Mouse (Mus musculus) gastrocnemius, adult 18-20 months (tissue): ENCODE measurements around the gene Psmd12. TPM values are rescaled to one million over a fixed set of nuclear protein-coding genes. Genes with fewer than 3 reads are reported as not detected.
"Not testable (repeated sequence)": the region's sequence is repeated elsewhere in the genome, so short reads cannot be mapped to it uniquely, and the experiment has no call there.

Experiments used
- DNase-seq: peaks from one replicate; pipeline ENCODE4 v3.0.0; 2021; ENCODE audit warnings: low spot score
- total RNA-seq, 2 experiments: library from RNA; stranded (reverse); gene quantifications; 2 replicates each; pipeline ENCODE4 v1.2.3; 2021

Gene Psmd12
- total RNA-seq, 2 experiments from 2014 or later, result 101 to 110 TPM

DNA sequence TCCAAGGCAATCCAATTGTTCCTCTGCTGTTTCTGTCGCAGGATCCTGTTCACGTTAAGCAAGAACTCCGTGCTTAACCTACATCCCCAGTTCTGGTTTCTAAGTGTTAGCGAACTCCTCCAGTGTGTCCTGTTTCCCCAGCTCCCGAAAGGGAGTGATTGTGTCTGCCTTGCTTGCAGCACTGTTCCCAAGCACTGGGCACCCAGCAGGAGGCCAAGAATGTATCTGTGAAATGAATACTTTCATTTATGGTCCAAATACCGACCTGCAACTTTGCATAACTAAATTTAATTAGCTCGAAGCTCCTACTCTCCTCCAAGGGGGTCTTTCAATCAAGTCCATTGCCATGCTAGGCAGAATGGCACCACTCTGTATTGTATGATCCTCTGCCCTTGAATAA is 19.5 kb upstream of the Psmd12 start:
- no peak for DNase-seq

DNA sequence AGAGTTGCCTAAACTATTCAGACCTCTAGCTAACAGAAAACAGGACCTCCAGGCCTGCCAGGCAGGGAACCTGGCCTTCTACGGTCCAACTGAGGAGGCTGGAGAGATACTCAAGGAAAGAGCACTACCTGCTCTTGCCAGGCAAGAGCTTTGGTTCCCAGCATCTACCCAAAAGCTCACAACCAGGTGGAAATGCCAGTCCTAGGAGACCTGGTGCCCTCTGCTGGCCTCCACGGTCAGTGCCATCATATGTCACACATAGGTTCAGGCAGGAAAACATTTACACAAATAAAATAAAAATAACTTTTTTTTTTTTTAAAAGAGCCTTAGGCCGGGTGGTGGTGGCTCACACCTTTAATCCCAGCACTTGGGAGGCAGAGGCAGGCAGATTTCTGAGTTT is 16.8 kb upstream of the Psmd12 start:
- DNase-seq, result no peak

DNA sequence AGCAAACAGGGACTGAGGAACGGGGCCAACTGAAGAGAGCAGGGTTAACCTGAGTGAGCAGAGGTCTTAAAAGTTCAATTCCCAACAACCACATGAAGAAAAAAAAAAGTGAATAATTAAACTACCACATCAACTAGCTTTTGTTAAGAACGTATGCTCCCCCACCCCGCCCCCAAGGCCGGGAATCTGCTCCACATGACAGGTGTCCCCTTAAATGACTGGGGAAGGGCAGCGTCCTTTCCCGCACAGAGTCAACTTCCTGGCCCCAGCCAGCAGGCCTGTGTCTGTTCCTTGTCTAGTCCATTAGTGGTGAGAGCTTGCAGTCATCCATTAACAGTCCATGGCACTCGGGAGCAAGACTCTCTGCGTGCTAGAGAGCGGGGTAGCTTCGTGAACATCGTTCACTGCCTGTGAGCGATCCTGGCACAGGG is 16.0 kb upstream of the Psmd12 start:
- DNase-seq, result no peak

GRCm38 (mm10) chr11:107464141-107464540 is 15.1 kb upstream of the Psmd12 start:
- no peak for DNase-seq

DNA sequence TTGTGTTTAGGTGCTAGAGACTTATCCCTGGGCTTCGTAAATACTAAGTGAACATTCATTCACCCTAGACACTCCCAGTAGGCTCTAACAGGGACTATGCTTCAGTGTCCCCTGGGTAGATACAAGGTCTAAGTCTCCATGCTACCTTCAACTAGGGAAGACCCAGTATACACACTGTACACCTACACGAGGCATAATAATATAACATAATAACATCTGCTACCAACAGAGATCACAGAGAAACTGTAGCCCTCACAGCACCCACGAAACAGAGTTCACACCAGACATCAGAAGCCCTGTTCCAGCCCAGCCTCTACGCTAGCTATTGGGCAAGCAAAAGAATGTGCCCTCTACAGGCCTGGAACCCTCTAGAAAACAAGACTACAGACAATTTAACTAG is 14.2 kb upstream of the Psmd12 start:
- no peak for DNase-seq

DNA sequence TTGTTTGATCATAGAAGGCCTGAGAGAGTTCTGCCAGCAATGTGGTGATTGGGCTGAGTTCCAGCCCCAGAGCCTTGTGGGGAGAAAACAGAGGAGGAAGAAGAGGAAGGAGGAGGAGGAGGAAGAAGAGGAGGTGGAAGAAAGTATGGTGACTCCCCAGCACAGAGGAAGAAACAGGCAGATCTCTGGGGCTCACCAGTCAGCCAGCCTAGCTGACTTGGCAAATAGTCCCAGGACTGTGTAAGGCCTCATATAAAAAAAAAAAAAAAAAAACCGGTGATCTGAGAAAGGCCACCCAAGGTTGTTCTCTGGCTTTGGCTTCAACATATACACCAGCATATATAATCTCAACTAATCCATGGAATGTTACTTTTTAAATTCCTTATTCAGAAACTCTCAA is 13.3 kb upstream of the Psmd12 start:
- no peak for DNase-seq

- DNase-seq, result no peak
Measured at GRCm38 (mm10) chr11:107466611-107467391, 12.5 kb upstream of the Psmd12 start.

DNA sequence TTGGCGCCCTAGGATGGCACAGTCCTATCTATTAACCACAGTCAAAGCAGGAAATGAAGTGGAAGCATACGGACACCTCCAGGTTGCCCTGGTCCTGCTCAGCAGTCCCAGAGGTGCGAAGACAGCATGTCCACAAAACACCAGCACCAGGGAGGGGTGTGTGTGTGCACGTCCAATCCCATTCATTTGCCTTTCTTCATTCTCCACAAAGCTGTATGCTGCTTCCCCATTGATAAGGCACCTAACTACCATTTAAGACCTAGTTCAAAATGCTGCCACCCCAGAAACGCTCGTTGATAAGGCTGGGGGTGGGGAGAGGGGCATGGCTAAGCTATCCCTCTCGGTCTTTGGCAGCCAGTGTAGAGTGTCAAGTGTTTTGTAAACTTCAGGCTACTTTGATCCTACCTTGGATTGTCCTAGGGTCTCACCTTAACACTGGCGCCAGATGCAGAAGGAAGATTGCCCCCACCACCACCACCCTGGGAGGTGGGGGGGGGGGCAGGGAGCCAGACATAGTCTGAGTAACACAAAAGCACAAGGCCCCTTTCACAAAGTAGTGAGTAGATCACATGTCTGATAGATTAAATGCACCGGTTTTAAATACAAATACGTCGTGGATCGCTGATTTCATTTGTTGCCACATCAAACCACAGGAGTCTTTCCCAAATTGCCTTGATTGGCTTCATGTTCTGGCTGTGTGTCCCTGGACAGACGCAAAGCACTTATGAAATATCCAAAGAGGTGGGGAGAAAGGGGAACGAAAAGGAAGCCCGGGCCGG is 10.8 kb upstream of the Psmd12 start:
- no peak for DNase-seq

- DNase-seq, result peak; percentile 67
Measured at GRCm38 (mm10) chr11:107469031-107469522, 10.2 kb upstream of the Psmd12 start.

DNA sequence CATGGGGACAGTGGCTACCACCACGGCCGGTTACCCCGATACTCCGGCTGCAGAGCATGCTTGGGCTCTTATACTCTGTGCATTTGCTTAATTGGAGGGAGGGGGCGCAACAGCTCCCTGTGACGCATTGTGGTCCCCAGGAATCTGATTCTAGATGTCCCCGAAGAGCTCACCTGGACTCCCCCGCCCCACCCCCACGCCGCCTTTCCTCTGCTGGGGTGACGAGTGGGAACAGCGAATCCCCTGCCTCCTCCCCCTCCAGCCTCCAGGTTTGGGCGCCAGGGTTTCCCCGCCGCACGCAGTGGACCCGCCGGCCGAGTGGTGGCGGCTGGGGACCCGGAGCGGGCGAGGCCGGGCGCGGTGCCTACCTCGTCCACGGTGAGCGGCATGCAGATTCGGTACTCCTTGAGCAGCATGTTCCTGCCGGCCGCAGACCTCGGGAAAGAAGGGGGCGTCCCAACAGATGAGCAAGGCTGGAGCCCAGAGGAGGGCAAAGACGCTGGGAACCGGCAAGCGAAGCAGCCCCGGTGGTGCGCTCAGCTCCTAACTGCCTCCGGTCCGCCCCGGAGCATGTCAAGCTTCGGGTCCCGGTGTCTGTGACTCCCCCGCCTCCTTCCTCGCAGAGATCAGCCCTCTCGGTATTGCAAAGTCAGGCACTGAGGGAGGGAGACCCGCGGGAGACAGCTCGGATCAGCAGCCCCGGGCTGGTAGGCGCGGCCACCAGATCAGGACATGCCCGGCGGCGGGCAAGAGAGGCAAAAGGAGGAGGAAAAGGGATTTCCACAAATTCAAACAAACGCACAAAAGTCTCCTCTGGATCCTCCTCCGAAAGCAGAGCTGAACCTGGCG is 9.5 kb upstream of the Psmd12 start:
- DNase-seq, result peak; percentile 55

DNA sequence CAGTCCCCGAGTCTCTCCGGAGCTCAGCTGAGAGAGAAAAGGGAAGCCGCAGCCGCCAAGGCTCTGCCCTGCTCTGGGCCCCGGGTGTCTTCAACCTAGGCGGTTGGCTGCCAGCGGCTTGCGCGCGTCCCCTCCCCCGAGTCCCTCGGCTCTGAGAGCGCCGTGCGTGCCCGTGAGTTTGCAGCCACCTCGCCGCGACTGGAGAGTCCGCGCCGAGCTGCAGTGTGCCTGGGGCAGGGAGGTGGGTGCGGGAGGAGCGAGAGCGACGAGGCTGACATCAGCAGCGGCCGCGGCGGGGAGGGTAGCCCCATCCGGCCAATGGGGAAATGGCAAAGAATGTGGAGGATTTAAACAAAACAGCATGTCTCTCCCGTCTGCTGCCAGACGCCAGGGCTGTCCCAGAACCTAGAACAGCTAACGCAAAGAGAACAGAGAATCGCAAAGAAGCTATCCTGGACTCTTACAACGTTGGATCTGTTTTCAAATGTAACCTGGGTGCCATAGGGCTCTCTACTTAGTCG is 8.7 kb upstream of the Psmd12 start, which contains the start of gene Pitpnc1:
Gene Pitpnc1 (minus strand): TSS at position 179 of the 521 bp plus-strand sequence.
- DNase-seq, result peak; percentile 69

GRCm38 (mm10) chr11:107471071-107471720 is 8.1 kb upstream of the Psmd12 start:
- DNase-seq, result no peak

DNA sequence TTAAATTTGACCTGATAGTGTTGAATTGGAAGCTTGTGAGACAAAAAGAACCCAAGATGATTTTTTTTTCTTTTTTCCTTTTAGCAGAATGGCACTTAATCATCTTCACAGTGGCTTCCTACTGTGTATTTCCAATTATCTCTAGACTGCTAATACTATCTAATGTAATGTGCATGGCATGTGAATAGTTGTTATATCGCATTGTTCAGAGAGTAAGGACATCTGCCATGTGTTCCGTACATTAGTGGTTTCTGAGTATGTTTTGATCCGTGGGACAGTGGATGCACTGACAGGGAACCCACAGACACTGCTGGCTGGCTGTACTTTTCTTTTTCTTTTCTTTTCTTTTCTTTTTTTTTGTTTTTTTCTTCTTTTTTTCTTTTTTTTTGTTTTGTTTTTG is 7.0 kb upstream of the Psmd12 start:
- DNase-seq, result no peak

GRCm38 (mm10) chr11:107473137-107473820 is 6.0 kb upstream of the Psmd12 start:
- DNase-seq, result peak; percentile 71

GRCm38 (mm10) chr11:107479862-107480203 is 549 bp downstream of the Psmd12 start:
- no peak for DNase-seq

DNA sequence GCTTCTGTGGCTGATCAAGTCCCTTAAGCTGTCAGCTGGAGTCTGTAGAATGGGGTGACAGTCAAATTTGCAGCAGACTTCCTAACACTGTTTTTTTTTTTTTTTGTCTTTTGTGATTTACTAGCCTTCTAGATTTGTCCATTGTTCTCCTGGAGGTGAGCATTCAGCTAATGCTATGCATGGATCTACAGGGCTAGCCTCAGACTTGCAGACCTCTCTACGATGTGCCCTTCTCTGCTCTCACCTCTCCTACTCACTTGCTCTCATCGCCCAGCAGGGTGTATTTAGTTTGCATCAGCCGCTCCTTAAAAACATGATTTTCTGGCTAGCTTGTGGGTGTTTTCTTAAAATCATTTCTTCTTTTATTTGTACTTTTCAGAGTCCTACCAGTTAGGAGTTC is 5.1 kb downstream of the Psmd12 start:
- DNase-seq, result no peak

DNA sequence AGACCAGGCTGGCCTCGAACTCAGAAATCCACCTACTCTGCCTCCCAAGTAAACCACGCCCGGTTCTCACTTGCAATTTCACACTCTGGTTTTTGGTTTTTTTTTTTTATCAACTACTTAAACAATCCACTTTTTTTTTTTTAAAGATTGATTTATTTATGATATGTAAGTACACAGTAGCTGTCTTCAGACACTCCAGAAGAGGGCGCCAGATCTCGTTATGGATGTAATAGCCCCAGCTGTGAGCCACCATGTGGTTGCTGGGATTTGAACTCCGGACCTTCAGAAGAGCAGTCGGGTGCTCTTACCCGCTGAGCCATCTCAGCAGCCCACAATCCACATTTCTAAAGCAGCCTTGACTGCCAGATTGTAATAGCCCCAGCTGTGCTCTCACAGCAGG is 23.5 kb downstream of the Psmd12 start:
- DNase-seq, result no peak

DNA sequence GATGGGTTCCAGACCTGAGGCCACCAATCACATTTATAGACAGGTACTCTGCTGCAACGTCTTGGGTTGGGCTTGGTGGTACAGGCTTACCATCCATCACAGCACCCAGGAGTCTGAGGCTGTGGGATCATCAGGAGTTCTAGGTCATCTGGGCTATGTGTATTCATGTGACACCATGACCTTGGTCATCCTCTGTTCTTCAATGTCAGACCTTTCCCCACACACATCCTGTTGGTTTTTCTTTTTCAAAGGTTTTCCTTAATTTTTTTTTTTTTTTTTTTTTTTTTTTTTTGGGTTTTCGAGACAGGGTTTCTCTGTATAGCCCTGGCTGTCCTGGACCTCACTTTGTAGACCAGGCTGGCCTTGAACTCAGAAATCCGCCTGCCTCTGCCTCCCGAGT is 25.1 kb downstream of the Psmd12 start:
- DNase-seq, result not testable (repeated sequence)

DNA sequence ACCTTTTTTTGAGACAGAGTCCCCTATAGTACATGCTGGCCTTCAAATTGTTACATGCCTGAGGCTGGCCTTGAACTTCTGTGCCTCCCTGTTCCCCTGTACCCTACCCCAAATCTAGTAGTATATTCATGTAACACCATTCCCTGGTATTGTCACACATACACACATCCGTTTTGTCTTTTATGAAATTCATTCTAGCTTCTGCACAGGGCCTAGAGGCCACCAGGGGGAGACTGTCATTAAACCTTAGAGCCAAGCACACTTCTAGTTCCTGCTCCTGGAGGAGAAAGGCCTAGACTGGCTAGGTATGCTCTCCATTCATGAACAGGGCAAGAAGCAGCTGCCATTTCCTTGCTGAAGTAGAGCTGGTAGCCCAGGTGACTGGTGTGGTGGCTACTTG is 27.0 kb downstream of the Psmd12 start:
- no peak for DNase-seq

- DNase-seq, result no peak
Measured at GRCm38 (mm10) chr11:107509631-107510338, 30.5 kb downstream of the Psmd12 start.
